8 mouse cellular contexts compared by ENCODE assay signal in genomic region chr7:143087070-143087579, GRCm38 (mm10). TPM values are rescaled to one million over a fixed set of nuclear protein-coding genes. Genes with fewer than 3 reads are reported as not detected.
A peak's percentile ranks its signal among the peaks of the same experiment; 100 is the strongest.
DNase-seq lines count a peak whose midpoint lies in the region; ATAC-seq and TF ChIP-seq lines count a peak whose summit lies in the region.

No protein-coding gene starts in this region.

- peak; percentile 67 for TF ChIP-seq CTCF in kidney, adult 2 months (conservative IDR thresholded peaks at IDR 0.05; ENCODE audit: insufficient read depth, insufficient read length, low read depth, low read length)
- TF ChIP-seq CTCF in lung, embryonic 14.5 days (IDR thresholded peaks at IDR 0.05; ENCODE audit: low read depth) = peak; percentile 77
- peak; percentile 46; the same call in 1 of the 2 replicates for TF ChIP-seq CTCF in small intestine, adult 2 months (IDR thresholded peaks at IDR 0.05; ENCODE audit: extremely low read depth, insufficient read length, insufficient replicate concordance, low read depth, low read length)

- ATAC-seq in forebrain, embryonic 16.5 days = peak; percentile 26; the same call in 1 of the 2 replicates
- peak; percentile 90 for ATAC-seq in lung, embryonic 14.5 days (ENCODE audit: insufficient read depth)
- no peak for ATAC-seq in monocyte, adult 5-6 weeks (replicated peaks; ENCODE audit: insufficient number of reproducible peaks, low FRiP score, low TSS enrichment, poor library complexity, severe bottlenecking)

- peaks cover 3% of the 10 kb centered on the region for H3K4me1 ChIP-seq in forebrain, embryonic 16.5 days (replicated peaks; ENCODE audit: control insufficient read depth, insufficient read depth, low read length)
- H3K4me1 ChIP-seq in kidney, adult 2 months (ENCODE audit: control insufficient read depth, insufficient read depth, low read length) = no peaks in the 10 kb centered on the region
- H3K4me1 ChIP-seq in lung, embryonic 14.5 days (ENCODE audit: insufficient read depth) = no peaks in the 10 kb centered on the region
- H3K4me1 ChIP-seq in small intestine, adult 2 months (ENCODE audit: control insufficient read depth, insufficient read depth, insufficient read length, low read length) = peaks cover 8% of the 10 kb centered on the region

- no peak overlapping the region for H3K27ac ChIP-seq in forebrain, embryonic 16.5 days (ENCODE audit: low read length)
- no peak overlapping the region for H3K27ac ChIP-seq in kidney, adult 2 months (ENCODE audit: insufficient read depth, low read depth, low read length)
- H3K27ac ChIP-seq in lung, embryonic 14.5 days (ENCODE audit: low read depth) = peak overlapping the region; percentile 69
- H3K27ac ChIP-seq in small intestine, adult 2 months (ENCODE audit: insufficient read depth, low read depth, low read length) = no peak overlapping the region

- no peaks in the 10 kb centered on the region for H3K36me3 ChIP-seq in forebrain, embryonic 16.5 days (ENCODE audit: control insufficient read depth, insufficient read depth)
- no peaks in the 10 kb centered on the region for H3K36me3 ChIP-seq in kidney, adult 2 months (ENCODE audit: control insufficient read depth, insufficient read depth, low read length)
- no peaks in the 10 kb centered on the region for H3K36me3 ChIP-seq in lung, embryonic 14.5 days (ENCODE audit: insufficient read depth)
- H3K36me3 ChIP-seq in small intestine, adult 2 months (ENCODE audit: control insufficient read depth, insufficient read depth, low read length) = no peaks in the 10 kb centered on the region

- no peak overlapping the region for H3K4me2 ChIP-seq in forebrain, embryonic 16.5 days (ENCODE audit: low read length)
- peak overlapping the region; percentile 40 for H3K4me2 ChIP-seq in lung, embryonic 14.5 days

- 37% methylated on average over 4 of the region's 4 CpGs for WGBS in forebrain, embryonic 16.5 days
- WGBS in kidney, adult 2 months = 62% methylated on average over 4 of the region's 4 CpGs
- 30% methylated on average over 4 of the region's 4 CpGs for WGBS in lung, embryonic 14.5 days
- WGBS in small intestine, adult 2 months = 68% methylated on average over 4 of the region's 4 CpGs

- no peaks in the 10 kb centered on the region for H3K27me3 ChIP-seq in forebrain, embryonic 16.5 days (replicated peaks; ENCODE audit: control insufficient read depth, insufficient read depth, low read length)
- H3K27me3 ChIP-seq in kidney, adult 2 months (replicated peaks; ENCODE audit: control insufficient read depth, insufficient read depth, low read length) = no peaks in the 10 kb centered on the region
- no peaks in the 10 kb centered on the region for H3K27me3 ChIP-seq in lung, embryonic 14.5 days (ENCODE audit: insufficient read depth, low read length)
- no peaks in the 10 kb centered on the region for H3K27me3 ChIP-seq in small intestine, adult 2 months (ENCODE audit: control insufficient read depth, insufficient read depth, low read length)

- no peak for TF ChIP-seq POLR2A in kidney, adult 2 months (IDR thresholded peaks at IDR 0.05; ENCODE audit: low read depth, low read length)
- no peak for TF ChIP-seq POLR2A in small intestine, adult 2 months (IDR thresholded peaks at IDR 0.05; ENCODE audit: low read depth, low read length)

- H3K4me3 ChIP-seq in forebrain, embryonic 16.5 days (replicated peaks; ENCODE audit: low read length) = no peak overlapping the region
- H3K4me3 ChIP-seq in kidney, adult 2 months (ENCODE audit: insufficient read depth, low read depth, low read length) = no peak overlapping the region
- H3K4me3 ChIP-seq in lung, embryonic 14.5 days (ENCODE audit: low read depth, low read length) = peak overlapping the region; percentile 10; the same call in 1 of the 2 replicates
- H3K4me3 ChIP-seq in small intestine, adult 2 months (ENCODE audit: low read depth, low read length) = no peak overlapping the region

- 0 out of 2 replicates have a peak overlapping the region, but pooled peaks have one; percentile 11 for H3K9ac ChIP-seq in forebrain, embryonic 16.5 days (replicated peaks; ENCODE audit: low read depth, low read length)
- no peak overlapping the region for H3K9ac ChIP-seq in lung, embryonic 14.5 days

- DNase-seq in heart, adult 11 months = peak; percentile 92
- no peak for DNase-seq in heart, adult 9 months (ENCODE audit: low spot score in 2 of 2)
- DNase-seq in MN1 (ENCODE audit: low spot score) = peak; percentile 82
- peak; percentile 61 for DNase-seq in kidney, adult 2 months
- peak; percentile 83 for DNase-seq in lung, embryonic 14.5 days

- H3K9me3 ChIP-seq in forebrain, embryonic 16.5 days (ENCODE audit: control insufficient read depth, low read length) = no peaks in the 10 kb centered on the region
- no peaks in the 10 kb centered on the region for H3K9me3 ChIP-seq in lung, embryonic 14.5 days (ENCODE audit: low read depth, low read length)

RNA-seq across cellular contexts. Expression of gene Trpm5, which starts 7.3 kb away (rescaled TPM):
- polyA plus RNA-seq in forebrain, embryonic 16.5 days (2015; fragmentation: Nextera tagmentation; extraction: Ambion mirVana) = 1.1 and 1.2 TPM in 2 replicates
- polyA plus RNA-seq in kidney, adult 2 months (2012; rRNA removed) = 0.03 TPM in 2 replicates
- 4.7 and 5.7 TPM in 2 replicates for polyA plus RNA-seq in lung, embryonic 14.5 days (2014; fragmentation: Nextera tagmentation; extraction: Ambion mirVana)
- 11.9 and 13.1 TPM in 2 replicates for polyA plus RNA-seq in small intestine, adult 2 months (2012; rRNA removed)
- total RNA-seq in monocyte, adult 5-6 weeks (2017) = 0.11 TPM in 1 of 3 replicates, not detected in the others

RNA-seq across cellular contexts. Expression of gene Tssc4, which starts 18.1 kb away (rescaled TPM):
- polyA plus RNA-seq in forebrain, embryonic 16.5 days (2015; fragmentation: Nextera tagmentation; extraction: Ambion mirVana) = 99.7 and 109 TPM in 2 replicates
- polyA plus RNA-seq in kidney, adult 2 months (2012; rRNA removed) = 64.8 and 74.5 TPM in 2 replicates
- polyA plus RNA-seq in lung, embryonic 14.5 days (2014; fragmentation: Nextera tagmentation; extraction: Ambion mirVana) = 65.2 and 75.6 TPM in 2 replicates
- 46.9 and 60.0 TPM in 2 replicates for polyA plus RNA-seq in small intestine, adult 2 months (2012; rRNA removed)
- 5.2 to 10.4 TPM (median 8.2 TPM) in 3 replicates for total RNA-seq in monocyte, adult 5-6 weeks (2017)

RNA-seq across cellular contexts. Expression of gene Kcnq1, which starts 19.0 kb away (rescaled TPM):
- polyA plus RNA-seq in forebrain, embryonic 16.5 days (2015; fragmentation: Nextera tagmentation; extraction: Ambion mirVana) = 1.0 and 1.1 TPM in 2 replicates
- polyA plus RNA-seq in kidney, adult 2 months (2012; rRNA removed) = 24.0 and 27.5 TPM in 2 replicates
- polyA plus RNA-seq in lung, embryonic 14.5 days (2014; fragmentation: Nextera tagmentation; extraction: Ambion mirVana) = 5.3 and 6.5 TPM in 2 replicates
- 24.0 and 41.8 TPM in 2 replicates for polyA plus RNA-seq in small intestine, adult 2 months (2012; rRNA removed)
- total RNA-seq in monocyte, adult 5-6 weeks (2017) = not detected in 3 replicates

RNA-seq across cellular contexts. Expression of gene Cd81, which starts 34.6 kb away (rescaled TPM):
- 319 and 342 TPM in 2 replicates for polyA plus RNA-seq in forebrain, embryonic 16.5 days (2015; fragmentation: Nextera tagmentation; extraction: Ambion mirVana)
- 801 and 824 TPM in 2 replicates for polyA plus RNA-seq in kidney, adult 2 months (2012; rRNA removed)
- polyA plus RNA-seq in lung, embryonic 14.5 days (2014; fragmentation: Nextera tagmentation; extraction: Ambion mirVana) = 654 and 667 TPM in 2 replicates
- 206 and 227 TPM in 2 replicates for polyA plus RNA-seq in small intestine, adult 2 months (2012; rRNA removed)
- total RNA-seq in monocyte, adult 5-6 weeks (2017) = 75.1 to 86.6 TPM (median 75.4 TPM) in 3 replicates

Comparison
In these comparisons a context has a peak if more than half of its experiments do, and no peak if none do; other contexts are left out.
1. DNase-seq: peak in heart, adult 11 months (single experiment), MN1 (single experiment), kidney, adult 2 months (single experiment) and lung, embryonic 14.5 days (single experiment); none in heart, adult 9 months (0 of 2).
2. Peak in every context shown above with its lines, with median percentiles within 50 percentile points of each other: CTCF ChIP-seq.